Comparison of ENCODE assay signal across 8 mouse cellular contexts in the genomic region with DNA sequence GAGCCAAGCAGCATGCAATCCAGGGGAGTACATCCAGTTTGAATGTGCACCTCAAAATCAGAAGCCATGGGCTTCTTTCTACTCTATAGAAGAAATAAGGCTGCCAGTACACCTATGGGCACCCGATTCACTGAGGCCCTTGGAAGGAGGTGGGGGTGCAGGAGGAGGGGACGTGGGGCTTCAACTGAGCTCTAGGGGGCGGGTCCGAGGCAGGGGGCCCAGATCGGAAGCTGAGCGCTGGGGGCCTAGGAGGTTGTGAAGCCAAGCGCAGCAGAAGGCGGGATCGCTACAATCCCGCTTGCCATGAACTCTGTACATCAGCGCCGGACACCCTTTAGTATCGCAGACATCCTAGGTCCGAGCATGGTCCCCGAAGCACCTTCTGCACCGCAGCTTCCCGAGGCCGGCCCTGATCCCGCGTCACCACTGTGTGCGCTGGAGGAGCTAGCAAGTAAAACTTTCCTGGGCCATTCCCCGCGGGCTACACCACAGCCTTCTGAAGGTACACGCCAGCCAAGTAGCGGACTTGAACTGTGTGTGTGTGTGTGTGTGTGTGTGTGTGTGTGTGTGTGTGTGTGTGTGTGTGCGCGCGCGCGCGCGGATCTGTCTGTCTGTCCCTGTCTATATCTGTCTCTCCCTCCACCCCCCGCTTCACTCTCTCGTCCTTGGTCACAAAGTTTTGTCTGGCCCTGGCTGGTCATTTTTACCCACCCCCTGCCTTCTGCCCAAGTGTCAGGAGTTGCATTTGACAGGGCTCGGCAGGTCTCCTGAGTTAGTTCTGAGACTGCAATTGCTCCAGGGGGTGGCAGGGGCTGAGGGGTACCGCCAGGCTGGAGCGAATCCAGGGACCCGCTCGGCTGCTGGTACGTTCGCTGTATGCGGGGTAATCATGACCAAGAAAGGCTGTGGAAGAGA. TPM values are rescaled to one million over a fixed set of nuclear protein-coding genes. Genes with fewer than 3 reads are reported as not detected.
DNase-seq lines count a peak whose midpoint lies in the region; ATAC-seq and TF ChIP-seq lines count a peak whose summit lies in the region.

A gene (plus strand): TSS at position 247 of the 915 bp plus-strand sequence.

- H3K4me1 ChIP-seq in forebrain, embryonic 11.5 days (replicated peaks; ENCODE audit: control insufficient read depth, insufficient read depth, low read length): no peaks in the 10 kb centered on the region
- no peaks in the 10 kb centered on the region; the same call in 1 of the 2 replicates for H3K4me1 ChIP-seq in forebrain, embryonic 16.5 days (replicated peaks; ENCODE audit: control insufficient read depth, insufficient read depth, low read length)
- H3K4me1 ChIP-seq in testis, adult 2 months (ENCODE audit: control insufficient read depth, insufficient read depth, low read length): peaks cover 12% of the 10 kb centered on the region
- peaks cover 62% of the 10 kb centered on the region for H3K4me1 ChIP-seq in limb, embryonic 10.5 days
- H3K4me1 ChIP-seq in stomach, embryonic 14.5 days (ENCODE audit: control insufficient read depth, insufficient read depth, low read length): 0 out of 2 replicates have a peak, but pooled peaks cover 4% of the 10 kb centered on the region

- DNase-seq in forebrain, embryonic 11.5 days (ENCODE audit: low spot score): no peak
- DNase-seq in testis, postnatal 14 days (ENCODE audit: low spot score): no peak
- DNase-seq in limb, embryonic 10.5 days (ENCODE audit: low spot score): peak; percentile 65
- no peak for DNase-seq in right cerebral cortex, adult 2 months (ENCODE audit: low spot score in 2 of 2)
- DNase-seq in urinary bladder, postnatal 14 days (ENCODE audit: low spot score): no peak

- H3K4me3 ChIP-seq in forebrain, embryonic 11.5 days (ENCODE audit: low read depth, low read length): peak within 1 kb of the TSS; percentile 0; the same call in 1 of the 2 replicates
- H3K4me3 ChIP-seq in forebrain, embryonic 16.5 days (replicated peaks; ENCODE audit: low read length): no peak within 1 kb of the TSS
- peak within 1 kb of the TSS; percentile 42 for H3K4me3 ChIP-seq in testis, adult 2 months (ENCODE audit: control insufficient read depth, low read depth, low read length)
- H3K4me3 ChIP-seq in limb, embryonic 10.5 days: peak within 1 kb of the TSS; percentile 43
- peak within 1 kb of the TSS; percentile 18; the same call in 1 of the 2 replicates for H3K4me3 ChIP-seq in stomach, embryonic 14.5 days (ENCODE audit: low read depth, low read length)

- 2% methylated on average over 42 of the region's 42 CpGs for WGBS in forebrain, embryonic 11.5 days
- 3% methylated on average over 41 of the region's 42 CpGs for WGBS in forebrain, embryonic 16.5 days
- 2% methylated on average over 42 of the region's 42 CpGs for WGBS in limb, embryonic 10.5 days
- 3% methylated on average over 37 of the region's 42 CpGs for WGBS in stomach, embryonic 14.5 days

- H3K9ac ChIP-seq in forebrain, embryonic 11.5 days (ENCODE audit: low read length): no peak within 1 kb of the TSS
- H3K9ac ChIP-seq in forebrain, embryonic 16.5 days (replicated peaks; ENCODE audit: low read depth, low read length): no peak within 1 kb of the TSS
- H3K9ac ChIP-seq in stomach, embryonic 14.5 days (replicated peaks; ENCODE audit: low read depth, low read length): no peak within 1 kb of the TSS

- no peak for TF ChIP-seq POLR2A in testis, adult 2 months (IDR thresholded peaks at IDR 0.05; ENCODE audit: control insufficient read depth, low read depth, low read length)

- no peak within 1 kb of the TSS for H3K4me2 ChIP-seq in forebrain, embryonic 11.5 days (ENCODE audit: low read depth, low read length, severe bottlenecking)
- H3K4me2 ChIP-seq in forebrain, embryonic 16.5 days (ENCODE audit: low read length): no peak within 1 kb of the TSS
- H3K4me2 ChIP-seq in stomach, embryonic 14.5 days (replicated peaks; ENCODE audit: low read depth, low read length): peak within 1 kb of the TSS; percentile 25; the same call in 1 of the 2 replicates

- no peak for ATAC-seq in forebrain, embryonic 11.5 days (replicated peaks; ENCODE audit: low FRiP score)
- ATAC-seq in forebrain, embryonic 16.5 days: no peak
- ATAC-seq in stomach, embryonic 14.5 days (ENCODE audit: insufficient number of reproducible peaks, insufficient read depth, low FRiP score, low read depth): no peak

- peaks cover 65% of the 10 kb centered on the region for H3K27me3 ChIP-seq in forebrain, embryonic 11.5 days (ENCODE audit: control insufficient read depth, insufficient read depth, low read length)
- peaks cover 65% of the 10 kb centered on the region for H3K27me3 ChIP-seq in forebrain, embryonic 16.5 days (replicated peaks; ENCODE audit: control insufficient read depth, insufficient read depth, low read length)
- H3K27me3 ChIP-seq in testis, adult 2 months (ENCODE audit: control insufficient read depth, insufficient read depth, low read length): no peaks in the 10 kb centered on the region; the same call in 1 of the 2 replicates
- H3K27me3 ChIP-seq in limb, embryonic 10.5 days (ENCODE audit: low read depth, poor library complexity, severe bottlenecking): peaks cover 94% of the 10 kb centered on the region
- H3K27me3 ChIP-seq in stomach, embryonic 14.5 days (ENCODE audit: control insufficient read depth, insufficient read depth, low read length): peaks cover 52% of the 10 kb centered on the region

- no peaks in the 10 kb centered on the region for H3K9me3 ChIP-seq in forebrain, embryonic 11.5 days (ENCODE audit: control insufficient read depth, low read length)
- no peaks in the 10 kb centered on the region for H3K9me3 ChIP-seq in forebrain, embryonic 16.5 days (ENCODE audit: control insufficient read depth, low read length)
- H3K9me3 ChIP-seq in limb, embryonic 10.5 days (replicated peaks): no peaks in the 10 kb centered on the region
- H3K9me3 ChIP-seq in stomach, embryonic 14.5 days (ENCODE audit: control insufficient read depth, low read depth, low read length): no peaks in the 10 kb centered on the region

- no peak for TF ChIP-seq CTCF in testis, adult 2 months (IDR thresholded peaks at IDR 0.05; ENCODE audit: control insufficient read depth, insufficient read depth, insufficient replicate concordance, low read depth, low read length)

- H3K36me3 ChIP-seq in forebrain, embryonic 11.5 days (ENCODE audit: control insufficient read depth, insufficient read depth, low read length): peaks cover 3% of the 10 kb centered on the region; the same call in 1 of the 2 replicates
- H3K36me3 ChIP-seq in forebrain, embryonic 16.5 days (ENCODE audit: control insufficient read depth, insufficient read depth): peaks cover 4% of the 10 kb centered on the region
- no peaks in the 10 kb centered on the region; the same call in 1 of the 2 replicates for H3K36me3 ChIP-seq in testis, adult 2 months (ENCODE audit: control insufficient read depth, insufficient read depth, low read length)
- peaks cover 15% of the 10 kb centered on the region for H3K36me3 ChIP-seq in limb, embryonic 10.5 days
- no peaks in the 10 kb centered on the region for H3K36me3 ChIP-seq in stomach, embryonic 14.5 days (ENCODE audit: control insufficient read depth, insufficient read depth, low read length)

- no peak within 1 kb of the TSS for H3K27ac ChIP-seq in forebrain, embryonic 11.5 days (ENCODE audit: low read depth, low read length)
- no peak within 1 kb of the TSS for H3K27ac ChIP-seq in forebrain, embryonic 16.5 days (ENCODE audit: low read length)
- no peak within 1 kb of the TSS for H3K27ac ChIP-seq in testis, adult 2 months (ENCODE audit: control insufficient read depth, insufficient read depth, low read depth, low read length)
- H3K27ac ChIP-seq in limb, embryonic 10.5 days: 0 out of 2 replicates have a peak within 1 kb of the TSS, but pooled peaks have one; percentile 17
- no peak within 1 kb of the TSS for H3K27ac ChIP-seq in stomach, embryonic 14.5 days (ENCODE audit: low read length)

RNA-seq across cellular contexts. Expression of the gene that starts here (rescaled TPM):
- 0.40 TPM in 1 of 2 replicates, not detected in the other for polyA plus RNA-seq in forebrain, embryonic 11.5 days (2014; fragmentation: Nextera tagmentation; extraction: Ambion mirVana)
- not detected in 2 replicates for polyA plus RNA-seq in forebrain, embryonic 16.5 days (2015; fragmentation: Nextera tagmentation; extraction: Ambion mirVana)
- polyA plus RNA-seq in testis, adult 2 months (2012; rRNA removed): 0.25 and 1.1 TPM in 2 replicates
- polyA plus RNA-seq in limb, embryonic 10.5 days (2016; fragmentation: Nextera tagmentation; extraction: Ambion mirVana): 0.82 and 1.5 TPM in 2 replicates
- 1.2 and 1.8 TPM in 2 replicates for polyA plus RNA-seq in stomach, embryonic 14.5 days (2014; fragmentation: Nextera tagmentation; extraction: Ambion mirVana)
